Mouse (Mus musculus) urinary bladder, postnatal 36 days (tissue): ENCODE results near the gene Krt39.

ENCODE experiments used
- DNase-seq, 2 experiments: peaks; one replicate each; pipeline ENCODE4 v3.0.0; 2022; ENCODE audit warnings: low spot score in 2 of 2, mixed read lengths in 1 of 2

The Krt39 gene

GRCm38 (mm10) chr11:99471946-99472345 lies 49.2 kb downstream of the Krt39 start:
- DNase-seq, result no peak

GRCm38 (mm10) chr11:99469228-99469627 lies 51.9 kb downstream of the Krt39 start:
- no peak for DNase-seq

GRCm38 (mm10) chr11:99468566-99468965 lies 52.6 kb downstream of the Krt39 start:
- DNase-seq, result peak; percentile 53 to 62

- DNase-seq, result no peak
Observed at GRCm38 (mm10) chr11:99466316-99466715, 54.8 kb downstream of the Krt39 start.

- peak; percentile 81 to 85 for DNase-seq
Observed at GRCm38 (mm10) chr11:99464836-99465235, 56.3 kb downstream of the Krt39 start.
